Mouse (Mus musculus) ZHBTc4 (cell line): ENCODE results near the gene Ppp4r3b.

Source experiments
- DNase-seq: peaks from one replicate; pipeline ENCODE4 v3.0.0-alpha.2; 2011; ENCODE audit warnings: low read depth, low spot score

Gene Ppp4r3b

DNA sequence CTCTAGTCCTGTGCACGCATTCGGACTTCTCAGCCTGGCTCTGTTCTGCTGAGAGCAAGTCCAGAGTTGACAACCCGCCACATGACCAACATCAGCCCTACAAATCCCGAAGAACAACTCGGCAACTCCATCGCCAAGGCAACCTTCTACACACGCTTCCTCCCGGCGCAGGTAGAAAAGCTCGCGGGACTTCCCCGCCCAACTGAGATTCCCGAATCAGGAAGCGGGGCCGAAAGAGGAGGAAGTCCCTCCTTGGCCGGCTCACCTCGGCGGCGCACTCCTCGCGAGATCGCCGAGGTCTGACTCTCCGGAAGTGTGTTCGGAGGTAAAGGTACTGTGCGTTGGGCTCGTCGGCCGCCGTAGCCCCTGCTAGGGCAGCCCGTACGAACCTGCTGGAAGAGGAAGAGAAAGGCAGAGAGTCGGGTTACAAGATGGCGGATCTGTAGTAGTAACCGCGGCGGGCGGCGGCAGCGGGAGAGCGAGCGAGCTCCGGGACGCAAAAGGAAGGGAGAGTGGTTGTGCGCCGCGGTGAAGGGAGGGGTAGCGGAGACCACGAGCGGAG is at the start of gene Ppp4r3b:
Gene Ppp4r3b (plus strand): TSS at position 328 of the 562 bp plus-strand sequence.
- DNase-seq = peak; percentile 100

DNA sequence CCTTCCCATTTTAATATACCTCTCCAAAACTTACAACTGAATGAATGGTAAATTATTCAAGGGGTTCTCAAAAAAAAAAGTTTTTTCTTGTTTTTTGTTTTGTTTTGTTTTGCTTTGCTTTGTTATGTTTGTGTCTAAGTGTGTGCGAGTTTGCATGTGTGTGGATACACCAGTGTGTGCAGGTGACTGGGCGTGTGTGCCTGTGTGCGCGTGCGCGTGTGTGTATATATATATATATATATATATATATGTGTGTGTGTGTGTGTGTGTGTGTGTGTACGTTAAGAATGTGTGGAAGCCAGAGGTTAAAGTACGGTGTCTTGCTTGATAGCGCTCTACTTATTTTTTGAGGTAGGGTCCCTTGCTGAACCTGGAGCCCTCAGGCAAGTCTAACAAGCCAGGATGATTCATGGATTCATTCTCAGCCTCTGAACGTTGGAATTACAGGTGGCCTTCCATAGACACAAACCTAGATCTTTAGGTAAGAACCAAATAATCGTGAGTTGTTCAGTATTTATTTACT is 42.8 kb upstream of the Ppp4r3b start:
- DNase-seq = no peak

DNA sequence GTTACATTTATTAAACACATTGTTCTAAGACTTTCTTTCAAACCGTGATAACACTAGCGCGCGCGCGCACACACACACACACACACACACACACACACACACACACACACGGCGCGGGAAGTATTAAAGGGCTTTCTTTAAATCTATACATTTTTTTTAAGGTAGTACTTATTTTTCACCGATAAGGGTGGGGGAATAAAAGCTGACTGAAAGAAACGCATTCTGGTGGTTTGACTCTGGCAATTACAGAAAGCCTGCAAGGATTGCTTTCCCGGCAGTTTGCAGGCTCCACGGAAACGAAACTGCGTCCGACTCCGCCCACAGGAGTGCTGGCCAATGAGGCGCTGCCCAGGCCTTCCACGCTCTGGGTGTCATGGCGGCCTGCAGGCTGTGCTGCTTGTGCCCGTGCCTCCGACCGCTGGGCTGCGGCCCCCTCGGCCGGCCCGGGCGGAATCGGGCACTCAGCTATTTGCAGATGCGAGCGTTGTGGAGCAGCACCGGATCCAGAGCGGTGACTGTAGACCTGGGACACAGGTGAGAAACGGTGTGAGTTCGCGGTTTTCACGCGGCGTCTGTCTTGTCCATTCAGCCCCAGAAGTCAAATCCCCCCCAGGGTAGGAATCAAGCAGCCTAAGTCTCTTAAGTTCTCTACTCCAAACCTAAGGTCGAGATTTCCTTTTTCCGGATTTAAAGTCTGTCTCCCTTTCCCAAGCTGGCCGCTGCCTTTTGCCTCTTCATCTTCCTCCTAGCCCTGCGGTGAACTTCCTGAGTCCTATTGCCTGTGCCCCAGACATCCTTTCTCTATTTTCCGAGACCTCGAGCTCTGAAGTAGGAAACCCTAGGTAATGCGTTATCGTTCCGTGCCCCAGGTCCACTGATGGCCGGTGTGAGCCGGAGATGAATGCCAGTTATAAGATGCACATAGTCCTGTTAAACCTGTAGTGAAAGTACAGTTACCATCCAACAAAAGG is 42.0 kb upstream of the Ppp4r3b start, which contains the start of gene Pnpt1:
Gene Pnpt1 (plus strand): TSS at position 360 of the 971 bp plus-strand sequence.
- peak; percentile 96 for DNase-seq

- DNase-seq = no peak
Observed at GRCm38 (mm10) chr11:29140671-29141070, 32.0 kb upstream of the Ppp4r3b start.

DNA sequence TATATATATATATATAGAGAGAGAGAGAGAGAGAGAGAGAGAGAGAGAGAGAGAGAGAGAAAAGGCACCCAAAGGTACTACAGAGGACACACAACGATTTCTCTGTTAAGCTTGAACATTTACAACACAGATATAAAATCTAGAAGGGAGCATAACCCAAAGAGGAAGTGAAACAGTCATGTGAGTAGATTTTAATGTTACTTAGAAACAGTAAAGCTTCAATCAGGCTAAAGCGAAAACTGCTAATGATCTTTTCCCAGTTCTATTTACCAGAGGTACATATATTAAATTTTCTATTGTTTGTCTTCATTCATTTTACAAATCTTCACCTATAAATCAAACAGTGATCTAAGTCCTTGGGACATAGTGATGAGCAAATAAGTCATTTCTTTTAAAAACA is 23.8 kb upstream of the Ppp4r3b start:
- DNase-seq = no peak

DNA sequence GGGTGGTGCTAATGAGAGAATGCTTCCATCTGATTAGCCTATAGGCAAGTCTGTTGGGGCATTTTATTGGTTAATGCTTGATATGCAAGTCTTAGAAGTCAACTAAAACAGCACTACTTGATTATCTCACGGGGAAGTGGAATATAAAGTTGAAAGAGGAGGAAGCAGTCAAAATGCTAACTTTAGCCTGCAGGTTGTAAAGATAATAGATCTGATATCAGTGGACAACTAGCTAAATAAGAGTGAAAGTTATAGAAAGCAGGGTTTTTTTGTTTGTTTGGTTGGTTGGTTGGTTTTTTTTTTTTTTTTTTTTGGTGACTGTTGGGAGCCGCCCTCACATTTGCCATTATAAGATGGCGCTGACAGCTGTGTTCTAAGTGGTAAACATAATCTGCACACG is 9.1 kb upstream of the Ppp4r3b start:
- no peak for DNase-seq

- peak; percentile 76 for DNase-seq
Observed at GRCm38 (mm10) chr11:29171959-29172391, 715 bp upstream of the Ppp4r3b start.

DNA sequence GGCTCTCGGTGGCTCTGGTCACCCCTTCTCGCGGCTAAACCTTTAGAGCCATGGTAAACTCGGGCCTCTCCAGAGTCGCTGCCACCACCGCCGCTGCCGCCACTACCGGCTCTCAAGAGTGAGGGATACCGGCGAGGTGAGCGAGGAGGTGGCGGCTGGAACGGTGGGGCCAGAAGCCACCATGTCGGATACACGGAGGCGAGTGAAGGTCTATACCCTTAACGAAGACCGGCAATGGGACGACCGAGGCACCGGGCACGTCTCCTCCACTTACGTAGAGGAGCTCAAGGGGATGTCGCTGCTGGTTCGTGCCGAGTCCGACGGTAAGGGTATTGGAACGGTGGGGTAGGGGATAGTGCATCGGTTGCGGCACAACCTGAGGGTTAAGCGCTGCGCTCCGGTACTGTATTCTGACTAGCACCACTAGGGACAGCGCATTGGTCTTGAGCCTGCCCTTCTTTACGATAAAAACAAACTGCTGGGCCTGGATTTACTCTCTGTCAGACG is 488 bp downstream of the Ppp4r3b start:
- peak; percentile 87 for DNase-seq

- no peak for DNase-seq
Observed at GRCm38 (mm10) chr11:29173706-29174436, 1.2 kb downstream of the Ppp4r3b start.

DNA sequence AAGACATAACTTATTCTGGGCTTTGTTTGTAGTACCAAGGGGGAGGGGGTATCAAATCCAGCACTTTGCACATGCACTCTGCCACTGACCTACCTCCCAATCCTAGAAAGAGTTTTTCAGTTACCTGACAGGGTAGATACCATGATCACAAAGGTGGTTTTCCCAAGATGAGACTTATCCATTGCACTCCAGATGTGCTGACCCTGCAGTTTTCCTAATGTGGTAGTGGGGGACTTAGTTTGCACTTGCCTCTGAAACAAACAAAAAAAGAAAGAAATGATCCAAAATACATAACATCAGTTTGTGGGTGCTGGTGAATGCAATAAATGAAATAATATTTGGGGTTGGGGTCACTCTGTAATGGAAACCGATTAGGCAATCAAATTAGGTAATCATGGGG is 6.6 kb downstream of the Ppp4r3b start:
- no peak for DNase-seq

- DNase-seq = no peak
Observed at GRCm38 (mm10) chr11:29180657-29181056, 8.0 kb downstream of the Ppp4r3b start.

DNA sequence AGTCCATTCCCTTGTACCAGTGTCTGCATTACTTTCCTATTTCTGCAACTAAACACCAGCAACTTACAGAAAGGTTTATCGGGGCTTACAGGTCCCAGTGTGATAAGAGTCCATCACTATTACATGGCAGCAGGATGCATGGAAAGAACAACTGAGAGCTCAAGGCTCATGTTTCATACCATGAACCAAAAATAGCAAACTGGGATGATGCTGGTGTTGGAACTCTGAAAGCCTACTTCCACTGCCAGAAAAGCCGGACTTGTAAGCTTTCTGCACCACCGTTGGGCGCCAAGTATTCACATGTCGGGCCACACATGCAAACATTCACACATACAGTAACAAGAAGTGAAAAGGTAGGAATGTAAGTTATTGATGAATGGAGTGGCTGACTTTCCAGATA is 9.1 kb downstream of the Ppp4r3b start:
- no peak for DNase-seq

DNA sequence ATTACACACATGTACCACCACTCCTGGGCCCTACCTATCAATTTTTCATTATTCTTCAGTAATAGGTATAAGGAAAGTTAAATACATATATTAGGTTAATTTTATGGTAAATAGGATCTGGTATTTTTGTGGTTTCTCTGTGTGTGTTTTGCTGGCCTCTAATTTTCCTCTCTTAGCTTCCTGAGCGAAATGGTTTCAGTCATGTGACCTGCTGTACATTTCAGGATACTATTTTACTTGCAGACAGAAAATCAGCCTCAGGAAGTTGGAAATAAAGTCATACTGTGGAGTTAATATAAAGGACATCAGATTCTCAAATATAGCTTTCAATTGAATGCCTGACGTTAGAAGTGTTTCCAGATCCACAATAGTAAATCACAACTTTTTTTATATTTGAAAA is 16.3 kb downstream of the Ppp4r3b start:
- DNase-seq = no peak

GRCm38 (mm10) chr11:29203653-29204052 is 31.0 kb downstream of the Ppp4r3b start:
- DNase-seq = peak; percentile 24

GRCm38 (mm10) chr11:29209774-29210173 is 37.1 kb downstream of the Ppp4r3b start:
- no peak for DNase-seq

DNA sequence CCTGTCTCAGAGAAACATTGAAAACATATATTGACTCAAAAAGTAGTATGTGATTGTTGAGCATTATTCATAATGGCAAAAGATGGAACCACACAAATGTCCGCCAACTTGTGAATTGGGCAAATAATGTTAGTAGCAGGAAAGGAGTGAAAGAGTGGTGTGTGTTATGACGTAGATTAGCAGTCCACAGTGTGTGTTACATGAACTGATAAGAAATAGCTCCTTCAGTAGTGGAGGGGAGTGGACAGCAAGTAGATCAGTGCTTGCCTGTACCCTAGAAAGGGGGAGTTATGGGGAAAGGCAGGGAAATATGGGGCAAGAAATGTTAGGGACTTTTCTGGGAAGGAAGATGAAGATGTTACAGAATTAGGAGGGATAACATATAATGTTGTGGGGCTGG is 43.5 kb downstream of the Ppp4r3b start:
- no peak for DNase-seq

DNA sequence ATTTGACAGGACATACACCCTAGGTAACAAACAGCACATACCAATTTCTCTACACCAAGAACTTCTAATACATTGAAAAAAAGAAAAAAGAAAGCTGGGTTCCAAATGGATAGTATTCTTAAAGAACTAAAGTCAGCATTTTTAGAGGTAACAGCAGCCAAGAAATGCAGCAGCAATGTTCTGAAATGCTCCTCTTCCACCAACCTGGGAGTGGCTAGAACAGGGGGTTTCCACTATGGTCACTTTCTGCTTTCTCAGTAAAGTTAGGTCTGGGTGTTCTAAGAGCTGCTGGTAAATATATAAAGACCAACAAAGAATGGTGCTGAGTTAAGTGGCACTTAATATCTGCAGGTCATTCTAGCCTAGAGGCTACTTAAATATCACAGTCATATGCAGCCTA is 46.4 kb downstream of the Ppp4r3b start:
- no peak for DNase-seq

- no peak for DNase-seq
Observed at GRCm38 (mm10) chr11:29222310-29222709, 49.6 kb downstream of the Ppp4r3b start.

GRCm38 (mm10) chr11:29224754-29225153 is 52.1 kb downstream of the Ppp4r3b start:
- no peak for DNase-seq

- no peak for DNase-seq
Observed at GRCm38 (mm10) chr11:29228957-29229356, 56.3 kb downstream of the Ppp4r3b start.

GRCm38 (mm10) chr11:29233569-29233968 is 60.9 kb downstream of the Ppp4r3b start:
- DNase-seq = no peak

- no peak for DNase-seq
Observed at GRCm38 (mm10) chr11:29237364-29237763, 64.7 kb downstream of the Ppp4r3b start.
